Mouse (Mus musculus): ENCODE data around the gene Sumf1. TPM values are rescaled to one million over a fixed set of nuclear protein-coding genes. Genes with fewer than 3 reads are reported as not detected.

Sumf1 gene
- polyA plus RNA-seq, 1 experiment, result 14.9 TPM

GRCm38 (mm10) chr6:108225027-108225426 lies 39.6 kb upstream of the Sumf1 start:
- Histone ChIP-seq H3K36me3 (ENCODE audit: control insufficient read depth, insufficient read depth) (no peaks in the 10 kb centered on the region), H3ac (ENCODE audit: control insufficient read depth, insufficient read length) (no peak overlapping the region), H3K4me3 (no peak overlapping the region), H3K4me2 (ENCODE audit: low read depth) (no peak overlapping the region), H3K27me3 (ENCODE audit: control insufficient read depth, insufficient read depth, insufficient read length) (no peaks in the 10 kb centered on the region), H3K79me2 (ENCODE audit: control insufficient read depth, insufficient read depth) (no peaks in the 10 kb centered on the region)
- TF ChIP-seq POLR2A (IDR thresholded peaks at IDR 0.05; ENCODE audit: insufficient read length, low read depth), result no peak
- no peak for TF ChIP-seq E2F4 (IDR thresholded peaks at IDR 0.05; ENCODE audit: insufficient read depth)
- TF ChIP-seq TCF12 (IDR thresholded peaks at IDR 0.05; ENCODE audit: insufficient read depth, poor library complexity, severe bottlenecking), result no peak
- no peak for TF ChIP-seq SRF (IDR thresholded peaks at IDR 0.05; ENCODE audit: control insufficient read depth, insufficient read length, low read depth)
- no peak for TF ChIP-seq MYOG (IDR thresholded peaks at IDR 0.05; ENCODE audit: control insufficient read depth in 1 of 3, insufficient read depth in 1 of 3, insufficient read length in 2 of 3, low read depth in 2 of 3)
- TF ChIP-seq TCF3 (IDR thresholded peaks at IDR 0.05; ENCODE audit: insufficient read length, low read depth), result no peak
- TF ChIP-seq MYOD1 (IDR thresholded peaks at IDR 0.05; ENCODE audit: control insufficient read depth in 1 of 3, insufficient read length in 2 of 3, low read depth in 2 of 3), result no peak
- no peak for TF ChIP-seq MAX (IDR thresholded peaks at IDR 0.05; ENCODE audit: low read depth)
- no peak for TF ChIP-seq CEBPB (IDR thresholded peaks at IDR 0.05; ENCODE audit: insufficient read depth, poor library complexity, severe bottlenecking)
- no peak for TF ChIP-seq POLR2AphosphoS2 (IDR thresholded peaks at IDR 0.05; ENCODE audit: insufficient read length, low read depth)
- TF ChIP-seq REST (IDR thresholded peaks at IDR 0.05; ENCODE audit: insufficient read depth, insufficient read length), result no peak
- no peak for TF ChIP-seq USF1 (IDR thresholded peaks at IDR 0.05; ENCODE audit: low read depth)

DNA sequence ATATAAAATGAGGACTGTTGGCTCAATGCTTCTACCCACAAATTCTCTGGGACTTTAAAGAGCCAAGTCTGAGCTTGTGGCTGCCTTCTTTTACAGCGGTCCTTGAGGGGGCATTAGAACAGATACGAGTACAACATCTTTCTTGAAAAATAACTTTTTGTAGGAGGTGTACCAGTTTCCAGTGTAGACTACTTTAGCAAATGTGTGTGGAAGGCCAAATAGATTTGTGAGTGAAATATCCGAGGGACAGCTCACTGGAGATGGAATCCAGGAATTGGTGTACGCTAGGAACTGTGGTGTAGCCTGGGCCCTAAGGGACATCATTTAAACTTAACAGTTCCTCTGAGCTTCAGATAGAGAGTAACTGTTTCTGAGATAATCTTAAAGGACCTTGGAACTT lies 39.0 kb upstream of the Sumf1 start:
- H3K4me2 ChIP-seq (ENCODE audit: low read depth), result no peak overlapping the region
- H3K27me3 ChIP-seq (ENCODE audit: control insufficient read depth, insufficient read depth, insufficient read length), result no peaks in the 10 kb centered on the region
- H3ac ChIP-seq (ENCODE audit: control insufficient read depth, insufficient read length), result no peak overlapping the region
- H3K36me3 ChIP-seq (ENCODE audit: control insufficient read depth, insufficient read depth), result no peaks in the 10 kb centered on the region
- H3K79me2 ChIP-seq (ENCODE audit: control insufficient read depth, insufficient read depth), result no peaks in the 10 kb centered on the region
- TF ChIP-seq POLR2AphosphoS2 (IDR thresholded peaks at IDR 0.05; ENCODE audit: insufficient read length, low read depth) (no peak), TCF12 (IDR thresholded peaks at IDR 0.05; ENCODE audit: insufficient read depth, poor library complexity, severe bottlenecking) (no peak), REST (IDR thresholded peaks at IDR 0.05; ENCODE audit: insufficient read depth, insufficient read length) (no peak), POLR2A (IDR thresholded peaks at IDR 0.05; ENCODE audit: insufficient read length, low read depth) (no peak), SRF (IDR thresholded peaks at IDR 0.05; ENCODE audit: control insufficient read depth, insufficient read length, low read depth) (no peak), MYOG (IDR thresholded peaks at IDR 0.05; ENCODE audit: control insufficient read depth in 1 of 3, insufficient read depth in 1 of 3, insufficient read length in 2 of 3, low read depth in 2 of 3) (no peak), TCF3 (IDR thresholded peaks at IDR 0.05; ENCODE audit: insufficient read length, low read depth) (no peak), MYOD1 (IDR thresholded peaks at IDR 0.05; ENCODE audit: control insufficient read depth in 1 of 3, insufficient read length in 2 of 3, low read depth in 2 of 3) (no peak), MAX (IDR thresholded peaks at IDR 0.05; ENCODE audit: low read depth) (no peak), CEBPB (IDR thresholded peaks at IDR 0.05; ENCODE audit: insufficient read depth, poor library complexity, severe bottlenecking) (no peak)
- H3K4me3 ChIP-seq, result no peak overlapping the region

- Histone ChIP-seq H3ac (ENCODE audit: control insufficient read depth, insufficient read length) (no peak overlapping the region), H3K27me3 (ENCODE audit: control insufficient read depth, insufficient read depth, insufficient read length) (no peaks in the 10 kb centered on the region), H3K4me2 (ENCODE audit: low read depth) (no peak overlapping the region), H3K36me3 (ENCODE audit: control insufficient read depth, insufficient read depth) (no peaks in the 10 kb centered on the region), H3K79me2 (ENCODE audit: control insufficient read depth, insufficient read depth) (no peaks in the 10 kb centered on the region), H3K4me3 (no peak overlapping the region)
- TF ChIP-seq TCF3 (IDR thresholded peaks at IDR 0.05; ENCODE audit: insufficient read length, low read depth) (no peak), POLR2AphosphoS2 (IDR thresholded peaks at IDR 0.05; ENCODE audit: insufficient read length, low read depth) (no peak), E2F4 (IDR thresholded peaks at IDR 0.05; ENCODE audit: insufficient read depth) (no peak), CEBPB (IDR thresholded peaks at IDR 0.05; ENCODE audit: insufficient read depth, poor library complexity, severe bottlenecking) (no peak), TCF12 (IDR thresholded peaks at IDR 0.05; ENCODE audit: insufficient read depth, poor library complexity, severe bottlenecking) (no peak), REST (IDR thresholded peaks at IDR 0.05; ENCODE audit: insufficient read depth, insufficient read length) (no peak), MAX (IDR thresholded peaks at IDR 0.05; ENCODE audit: low read depth) (no peak), MYOD1 (IDR thresholded peaks at IDR 0.05; ENCODE audit: control insufficient read depth in 1 of 3, insufficient read length in 2 of 3, low read depth in 2 of 3) (no peak), SRF (IDR thresholded peaks at IDR 0.05; ENCODE audit: control insufficient read depth, insufficient read length, low read depth) (no peak), USF1 (IDR thresholded peaks at IDR 0.05; ENCODE audit: low read depth) (no peak), POLR2A (IDR thresholded peaks at IDR 0.05; ENCODE audit: insufficient read length, low read depth) (no peak)
Observed at GRCm38 (mm10) chr6:108222875-108223274, 37.5 kb upstream of the Sumf1 start.

DNA sequence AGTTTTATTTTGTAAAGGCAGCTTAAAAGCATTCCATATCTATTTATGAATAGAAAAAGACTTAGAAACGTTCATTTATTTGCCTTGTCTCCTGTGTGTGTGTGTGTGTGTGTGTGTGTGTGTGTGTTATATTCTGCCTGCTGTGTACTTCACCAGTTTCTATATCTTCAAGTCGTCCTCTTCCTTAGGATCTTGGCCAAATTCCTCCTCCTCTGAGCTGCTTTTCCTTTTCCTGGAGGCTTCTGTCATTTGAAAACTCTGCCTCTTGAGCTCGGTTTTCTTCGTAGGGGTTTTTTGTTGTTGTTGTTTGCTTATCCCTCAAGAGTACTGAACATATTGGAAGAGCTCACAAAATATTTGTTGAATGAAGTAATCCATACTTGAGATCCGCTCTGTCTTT lies 37.1 kb upstream of the Sumf1 start:
- Histone ChIP-seq H3K79me2 (ENCODE audit: control insufficient read depth, insufficient read depth) (no peaks in the 10 kb centered on the region), H3K27me3 (ENCODE audit: control insufficient read depth, insufficient read depth, insufficient read length) (no peaks in the 10 kb centered on the region), H3K4me2 (ENCODE audit: low read depth) (no peak overlapping the region), H3K36me3 (ENCODE audit: control insufficient read depth, insufficient read depth) (no peaks in the 10 kb centered on the region), H3ac (ENCODE audit: control insufficient read depth, insufficient read length) (no peak overlapping the region), H3K4me3 (no peak overlapping the region)
- no peak for TF ChIP-seq TCF3 (IDR thresholded peaks at IDR 0.05; ENCODE audit: insufficient read length, low read depth)
- no peak for TF ChIP-seq USF1 (IDR thresholded peaks at IDR 0.05; ENCODE audit: low read depth)
- TF ChIP-seq SRF (IDR thresholded peaks at IDR 0.05; ENCODE audit: control insufficient read depth, insufficient read length, low read depth), result no peak
- TF ChIP-seq E2F4 (IDR thresholded peaks at IDR 0.05; ENCODE audit: insufficient read depth), result no peak

- H3K36me3 ChIP-seq (ENCODE audit: control insufficient read depth, insufficient read depth), result no peaks in the 10 kb centered on the region
- TF ChIP-seq REST (IDR thresholded peaks at IDR 0.05; ENCODE audit: insufficient read depth, insufficient read length), result no peak
- TF ChIP-seq E2F4 (IDR thresholded peaks at IDR 0.05; ENCODE audit: insufficient read depth), result no peak
- TF ChIP-seq USF1 (IDR thresholded peaks at IDR 0.05; ENCODE audit: low read depth), result no peak
- no peak for TF ChIP-seq POLR2AphosphoS2 (IDR thresholded peaks at IDR 0.05; ENCODE audit: insufficient read length, low read depth)
- no peak for TF ChIP-seq POLR2A (IDR thresholded peaks at IDR 0.05; ENCODE audit: insufficient read length, low read depth)
- TF ChIP-seq CEBPB (IDR thresholded peaks at IDR 0.05; ENCODE audit: insufficient read depth, poor library complexity, severe bottlenecking), result no peak
- TF ChIP-seq MAX (IDR thresholded peaks at IDR 0.05; ENCODE audit: low read depth), result no peak
- no peak for TF ChIP-seq MYOG (IDR thresholded peaks at IDR 0.05; ENCODE audit: control insufficient read depth in 1 of 3, insufficient read depth in 1 of 3, insufficient read length in 2 of 3, low read depth in 2 of 3)
- no peak for TF ChIP-seq TCF3 (IDR thresholded peaks at IDR 0.05; ENCODE audit: insufficient read length, low read depth)
- TF ChIP-seq TCF12 (IDR thresholded peaks at IDR 0.05; ENCODE audit: insufficient read depth, poor library complexity, severe bottlenecking), result no peak
- no peak for TF ChIP-seq SRF (IDR thresholded peaks at IDR 0.05; ENCODE audit: control insufficient read depth, insufficient read length, low read depth)
- no peak for TF ChIP-seq MYOD1 (IDR thresholded peaks at IDR 0.05; ENCODE audit: control insufficient read depth in 1 of 3, insufficient read length in 2 of 3, low read depth in 2 of 3)
- H3K27me3 ChIP-seq (ENCODE audit: control insufficient read depth, insufficient read depth, insufficient read length), result no peaks in the 10 kb centered on the region
- H3K4me3 ChIP-seq, result no peak overlapping the region
- H3K4me2 ChIP-seq (ENCODE audit: low read depth), result no peak overlapping the region
- no peaks in the 10 kb centered on the region for H3K79me2 ChIP-seq (ENCODE audit: control insufficient read depth, insufficient read depth)
- H3ac ChIP-seq (ENCODE audit: control insufficient read depth, insufficient read length), result no peak overlapping the region
Observed at GRCm38 (mm10) chr6:108217987-108218386, 32.6 kb upstream of the Sumf1 start.

Data from myocyte (in vitro differentiated cells).